Mouse (Mus musculus) right cerebral cortex, postnatal 10 days (tissue): ENCODE data around the gene Mynn.
"Not testable (repeated sequence)": the region's sequence is repeated elsewhere in the genome, so short reads cannot be mapped to it uniquely, and the experiment has no call there.

Source experiments
- DNase-seq, 2 experiments: peaks; one replicate each; pipeline ENCODE4 v3.0.0; 2021; ENCODE audit warnings: low spot score in 2 of 2

Mynn gene

DNA sequence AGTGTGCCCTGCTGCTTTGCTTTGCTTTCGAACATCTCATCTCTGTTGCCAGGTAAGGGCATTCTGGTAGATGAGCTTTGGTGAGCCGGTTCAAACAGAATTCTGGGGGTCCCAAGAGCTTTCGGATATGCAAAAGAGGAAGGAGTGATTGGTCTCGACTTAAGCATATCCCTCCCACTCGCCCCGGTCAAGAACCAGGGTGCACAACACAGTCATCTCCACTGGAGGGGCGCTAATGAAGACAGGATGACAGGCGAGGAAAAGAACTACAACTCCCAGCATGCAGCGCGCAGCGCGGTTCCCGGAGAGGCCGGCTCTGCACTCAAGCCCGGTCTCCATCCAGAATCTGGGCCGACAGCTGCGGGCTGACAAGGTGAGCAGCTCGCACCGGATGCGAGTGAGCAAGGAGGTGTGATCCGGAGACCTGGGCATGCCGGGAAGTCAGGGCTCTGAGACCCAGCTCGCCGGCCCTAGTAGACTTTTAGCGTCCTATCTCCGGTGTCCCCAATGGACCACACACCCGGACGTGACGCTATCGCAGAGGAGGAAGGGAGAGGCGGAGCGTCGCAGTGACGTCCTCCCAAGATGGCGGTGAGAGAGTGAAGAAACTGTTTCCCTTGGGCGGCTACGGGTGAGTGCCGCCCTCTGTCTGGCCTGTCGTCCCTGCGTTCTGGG is at the start of gene Mynn:
Gene Mynn, plus strand, starts transcription at position 1 of the 675 bp plus-strand sequence.
- peak; percentile 97 for DNase-seq

DNA sequence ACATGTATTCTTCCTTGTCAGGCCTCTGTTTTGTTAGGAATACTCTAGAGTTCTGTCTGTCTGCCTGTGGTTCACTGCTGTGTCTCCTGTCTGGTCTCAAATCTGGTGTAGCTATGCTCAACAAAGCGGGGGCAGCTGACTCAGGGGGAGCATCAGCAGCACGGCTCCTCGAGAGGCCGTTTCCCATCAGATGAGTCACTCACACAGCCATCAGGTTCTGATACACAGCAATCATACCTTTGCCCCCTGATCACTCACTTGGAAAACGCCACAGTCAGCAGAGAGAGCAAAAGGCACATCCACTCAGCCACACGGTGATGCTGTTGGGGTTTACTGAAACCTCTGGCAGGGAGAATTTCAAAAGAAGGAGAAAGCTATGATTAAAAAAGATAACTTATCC is 48.1 kb upstream of the Mynn start:
- no peak for DNase-seq

DNA sequence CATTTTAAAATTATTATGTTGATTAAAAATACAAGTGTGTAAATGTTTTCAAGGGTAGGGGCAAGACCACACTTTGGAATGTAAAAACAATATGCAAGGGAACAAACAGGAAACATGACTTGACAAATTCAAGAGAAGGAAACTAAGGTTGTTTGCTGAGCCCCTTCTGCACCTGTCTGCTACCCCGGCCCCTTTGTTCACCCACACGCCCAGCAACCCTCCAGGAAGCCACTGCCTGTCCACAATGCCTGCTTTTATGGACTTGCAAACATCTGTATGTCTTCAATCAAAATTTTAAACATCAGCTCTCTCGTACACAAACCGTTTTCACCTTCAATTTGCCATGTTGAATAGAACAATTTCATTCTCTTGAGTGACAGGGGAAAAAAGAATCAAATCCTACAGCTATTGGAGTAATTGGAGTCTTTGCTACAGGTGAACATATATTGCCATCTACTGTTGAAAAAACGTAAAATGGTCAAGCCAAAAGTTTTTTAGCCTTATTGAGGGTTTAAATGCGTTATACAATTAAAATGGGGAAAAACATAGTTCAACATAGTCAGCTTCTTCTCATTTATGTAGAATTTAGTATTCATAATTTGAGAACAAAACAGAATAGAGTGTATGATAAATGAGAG is 41.1 kb upstream of the Mynn start:
- no peak for DNase-seq

DNA sequence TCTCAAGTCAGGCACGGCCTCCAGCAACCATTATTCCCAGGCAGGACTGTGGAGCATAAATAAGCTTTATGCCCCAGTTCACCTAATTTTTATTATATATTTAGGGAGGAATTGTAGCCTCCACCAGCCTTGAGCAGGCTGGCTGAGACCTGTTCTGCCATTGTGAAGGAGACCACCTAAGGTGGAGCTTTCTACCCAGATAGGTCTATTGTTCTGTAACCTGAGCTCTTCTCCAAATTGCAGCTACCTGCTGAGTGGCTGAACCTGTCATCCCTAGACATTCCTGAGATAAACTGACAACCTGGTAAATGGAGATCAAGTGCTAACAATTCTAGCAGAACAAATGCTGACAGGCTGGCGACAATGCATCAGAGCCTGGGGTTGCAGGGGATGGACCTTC is 35.5 kb upstream of the Mynn start:
- DNase-seq: not testable (repeated sequence)

DNA sequence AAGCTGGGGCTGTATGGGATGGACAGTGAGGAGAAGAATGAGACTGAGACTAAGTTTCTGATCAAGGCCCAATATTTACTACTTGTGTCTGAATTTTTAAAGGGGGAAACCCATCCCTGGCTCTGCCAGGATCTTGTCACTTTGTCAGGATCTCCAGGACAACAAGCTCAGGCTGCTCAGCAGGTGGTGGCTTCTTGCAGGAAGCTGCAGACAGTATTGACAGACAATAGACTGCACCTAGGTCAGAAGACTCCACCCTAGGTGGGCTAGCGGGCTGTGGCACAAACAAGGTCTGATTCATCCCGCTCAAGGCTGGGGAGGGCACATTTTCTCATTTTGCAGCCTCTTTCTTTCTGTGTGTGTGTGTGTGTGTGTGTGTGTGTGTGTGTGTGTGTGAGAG is 28.3 kb upstream of the Mynn start:
- DNase-seq: no peak

DNA sequence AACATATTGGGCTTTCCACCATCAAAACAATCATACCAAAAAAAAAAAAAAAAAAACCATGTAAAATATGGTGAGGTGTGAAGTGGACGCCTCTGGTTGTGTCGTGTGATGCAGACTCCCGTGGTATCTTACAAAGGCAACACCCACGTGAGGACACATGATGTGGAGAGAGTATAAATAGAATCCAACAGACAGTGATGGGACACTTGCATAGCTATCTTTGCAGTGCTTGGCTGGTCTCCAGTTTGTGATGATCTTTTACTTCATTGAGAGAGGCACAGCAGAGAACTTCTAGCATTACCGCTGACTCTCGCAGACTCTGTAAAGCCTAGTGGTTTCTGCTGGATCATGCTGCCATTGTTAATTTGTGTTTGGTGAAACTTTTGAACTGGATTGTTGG is 13.0 kb upstream of the Mynn start:
- no peak for DNase-seq

DNA sequence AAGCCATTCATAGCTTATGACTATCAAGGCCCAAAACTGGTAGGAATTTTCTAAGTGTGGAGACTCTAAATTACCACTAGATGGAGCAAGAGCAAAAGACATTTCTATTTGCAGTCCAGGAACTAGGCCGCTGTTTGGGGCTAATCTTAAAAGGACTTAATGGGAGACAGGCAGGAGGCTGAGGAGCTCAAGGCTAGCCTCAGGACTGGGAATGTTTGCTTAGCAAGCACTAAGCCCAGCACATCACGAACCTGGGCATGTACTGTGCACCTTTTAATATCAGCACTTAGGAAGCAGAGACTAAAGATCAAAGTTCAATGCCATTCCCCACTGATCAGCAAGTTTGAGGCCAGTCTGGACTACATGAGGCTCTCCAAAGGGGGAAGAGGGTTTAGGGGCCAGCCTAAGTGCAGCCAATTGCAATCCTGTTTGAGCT is 9.4 kb upstream of the Mynn start:
- peak in 1 of 2 experiments; percentile 37 for DNase-seq

DNA sequence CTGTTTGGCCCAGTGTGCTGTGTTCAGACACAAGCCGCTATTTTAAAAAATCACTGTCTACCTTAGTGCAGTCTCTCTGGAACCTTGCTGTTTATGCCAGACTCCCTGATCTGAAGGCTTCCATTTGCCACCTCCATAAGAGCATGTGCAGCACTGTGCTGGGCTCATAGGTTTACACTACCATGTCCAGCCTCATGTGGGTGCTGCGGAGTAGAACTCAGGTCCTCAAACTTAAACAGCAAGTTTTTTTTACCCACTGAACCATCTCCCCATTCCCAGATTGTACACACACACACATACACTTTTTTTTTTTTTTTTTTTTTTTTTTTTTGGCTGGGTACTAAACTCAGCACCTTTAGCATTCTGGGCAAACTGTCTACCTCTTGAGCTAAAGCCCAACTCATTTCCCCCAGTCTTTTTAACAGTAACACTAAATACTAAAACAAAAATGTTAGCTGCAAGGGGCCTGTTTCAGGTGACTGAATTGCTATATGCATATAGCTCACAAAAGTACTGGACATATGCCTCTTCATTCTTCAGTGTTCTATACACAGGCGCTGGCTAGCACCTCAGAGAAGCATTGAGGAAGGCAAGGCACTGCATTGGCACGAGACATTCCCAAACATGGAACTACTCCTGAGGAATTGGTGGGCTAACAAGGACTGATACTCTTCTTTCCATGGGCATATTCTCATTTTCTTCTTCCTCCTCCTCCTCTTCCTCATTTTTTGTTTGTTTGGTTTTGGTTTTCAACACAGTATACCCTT is 8.0 kb upstream of the Mynn start:
- no peak for DNase-seq

DNA sequence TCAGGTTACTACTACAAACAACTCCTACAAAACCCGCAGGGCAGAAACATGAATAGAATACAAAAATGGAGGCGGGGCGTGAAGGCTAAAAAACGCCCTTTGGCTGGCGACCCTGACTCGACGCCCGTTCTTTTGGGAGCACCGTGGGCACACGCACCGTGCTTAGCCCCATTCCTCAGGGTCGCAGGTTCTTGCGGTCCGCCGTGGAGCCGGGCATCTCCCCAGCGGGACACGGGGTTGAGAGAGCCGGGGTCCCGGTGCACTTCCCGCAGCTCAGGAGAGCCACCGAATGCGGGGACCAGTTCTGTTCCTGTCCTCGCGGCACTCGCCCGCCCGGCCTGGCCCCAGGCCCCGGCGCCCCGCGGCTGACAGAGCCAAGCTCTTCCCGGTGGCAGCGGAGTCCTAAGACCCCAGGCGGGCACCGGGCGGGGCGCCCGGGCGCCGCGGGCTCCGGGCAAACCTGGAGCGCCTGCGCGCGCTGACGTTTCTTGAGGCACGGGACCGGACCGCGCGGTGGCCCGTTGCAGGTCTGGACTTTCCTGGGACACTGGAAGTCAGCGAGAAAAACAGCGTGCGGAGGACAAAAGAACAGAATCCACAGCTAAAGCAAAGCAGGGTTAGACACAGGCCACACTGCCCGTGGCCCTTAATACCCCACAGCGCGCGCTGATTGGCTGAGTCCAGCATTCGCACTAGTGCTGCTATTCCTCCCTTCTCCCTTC is 6.6 kb upstream of the Mynn start:
- DNase-seq: peak in 1 of 2 experiments; percentile 50

DNA sequence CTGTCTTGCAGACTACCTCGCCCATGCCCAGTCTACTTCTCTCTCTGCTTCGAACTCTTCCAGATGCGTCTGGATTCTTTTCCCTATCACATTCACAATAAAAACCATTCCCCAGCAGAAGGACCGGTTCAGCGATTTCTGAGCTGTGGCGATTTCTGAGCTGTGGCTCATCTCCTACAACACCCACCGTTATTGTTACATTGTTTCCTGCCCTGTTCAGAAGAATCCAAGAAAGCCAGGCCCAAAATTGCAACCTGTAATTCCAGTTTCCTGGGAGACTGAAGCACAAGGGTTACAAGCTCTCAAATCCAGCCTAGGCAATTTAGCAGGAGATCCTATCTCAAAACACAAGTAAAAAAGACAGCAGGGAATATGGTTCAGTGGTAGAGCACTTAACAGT is 4.6 kb upstream of the Mynn start:
- no peak for DNase-seq

DNA sequence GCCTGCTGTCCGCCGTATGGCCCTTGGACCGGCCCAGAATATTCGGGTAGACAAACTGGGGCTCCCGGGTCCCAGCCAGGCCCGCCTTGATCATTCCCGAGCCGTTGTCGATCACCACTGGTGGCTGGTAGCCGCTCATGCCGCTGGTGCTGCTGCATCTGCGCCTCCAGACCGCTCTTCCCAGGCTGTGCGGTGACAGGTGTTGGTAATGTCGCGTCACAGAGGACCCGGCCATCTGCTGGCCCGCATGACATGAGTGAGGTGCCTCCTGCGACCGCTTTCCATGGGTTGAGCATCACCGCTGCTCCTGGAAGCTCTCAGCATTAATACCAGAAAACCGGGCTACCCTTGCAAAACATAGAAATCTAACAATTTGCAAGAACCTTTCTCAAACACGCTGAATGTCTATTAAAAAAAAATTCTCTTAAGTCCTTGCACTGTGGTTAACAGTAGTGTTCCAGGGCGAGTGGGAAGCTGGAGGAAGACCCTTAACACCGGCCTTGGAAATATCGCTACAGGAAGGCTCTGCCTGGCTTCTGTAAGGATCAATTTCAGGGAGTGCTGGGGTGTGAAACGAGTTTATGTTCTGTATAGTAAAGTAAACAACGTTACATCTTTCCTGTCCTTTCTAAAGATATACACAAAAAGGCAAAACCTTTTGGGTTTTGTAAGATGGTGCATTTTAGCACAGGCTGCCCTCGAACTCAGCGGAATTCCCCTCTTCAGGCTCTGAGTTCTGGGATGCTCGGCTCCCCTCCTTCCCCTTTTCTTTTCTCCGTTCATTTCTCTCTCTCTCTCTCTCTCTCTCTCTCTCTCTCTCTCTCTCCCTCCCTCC is 1.9 kb upstream of the Mynn start, which contains the start of gene Actrt3:
Gene Actrt3, minus strand, starts transcription at position 229 of the 835 bp plus-strand sequence.
- peak; percentile 57 to 70 for DNase-seq

DNA sequence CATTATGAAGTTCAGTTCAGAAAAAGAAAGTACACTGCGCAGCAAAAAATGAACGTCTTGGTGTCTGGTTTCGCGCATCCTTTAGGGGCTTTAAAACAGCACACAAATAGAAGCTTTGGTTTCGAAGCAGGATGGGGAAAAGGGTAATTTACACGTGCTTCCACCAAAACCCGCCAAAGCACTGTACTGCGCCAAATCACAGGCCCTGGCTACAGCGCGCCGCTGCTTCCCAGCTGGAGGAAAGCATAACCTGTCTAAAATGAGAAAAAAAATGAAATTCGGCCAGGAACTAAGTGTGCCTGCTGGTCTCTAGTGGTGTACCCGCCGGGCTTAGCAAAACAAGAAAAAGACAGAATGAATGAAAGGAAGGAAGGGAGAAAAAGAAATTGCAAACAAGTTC is 1.1 kb upstream of the Mynn start:
- DNase-seq: peak; percentile 57 to 59

DNA sequence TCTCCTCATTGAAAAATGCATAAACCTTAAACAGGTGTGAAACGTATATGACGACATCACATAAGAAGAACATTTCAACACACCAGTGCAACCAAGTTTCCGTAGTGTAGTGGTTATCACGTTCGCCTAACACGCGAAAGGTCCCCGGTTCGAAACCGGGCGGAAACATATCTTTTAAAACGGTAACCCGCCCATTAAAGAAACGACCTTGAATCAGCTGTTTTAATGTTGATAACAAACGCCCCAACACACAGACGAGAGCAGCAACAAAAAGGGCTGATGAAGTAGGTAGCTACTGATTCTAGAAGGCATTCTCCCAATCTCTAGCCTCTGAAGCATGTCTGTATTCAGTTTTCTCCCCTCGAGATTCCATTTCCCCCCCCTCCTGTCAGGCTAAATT is 690 bp upstream of the Mynn start:
- DNase-seq: peak; percentile 88 to 89

DNA sequence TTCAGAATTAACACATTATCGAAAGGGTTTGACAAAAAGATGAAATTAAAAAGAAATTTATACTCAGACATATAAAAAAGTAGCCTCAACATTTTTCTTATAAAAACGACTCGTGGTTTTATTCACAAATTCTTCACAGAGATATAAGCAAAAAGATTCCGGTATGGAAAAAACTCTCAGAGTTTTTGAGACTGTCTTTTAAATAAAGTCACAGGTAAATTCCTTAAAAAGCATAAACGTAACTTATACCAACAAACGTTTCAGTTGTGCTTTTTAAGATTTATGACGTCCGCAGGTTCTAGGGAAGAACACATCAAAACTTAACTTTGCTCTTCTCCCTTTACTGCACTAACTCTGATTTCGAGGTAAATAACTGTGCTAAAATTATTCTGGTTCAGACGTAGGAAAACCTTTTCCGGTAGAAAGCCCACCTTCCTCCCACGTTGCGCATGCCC is 228 bp upstream of the Mynn start:
- DNase-seq: no peak

DNA sequence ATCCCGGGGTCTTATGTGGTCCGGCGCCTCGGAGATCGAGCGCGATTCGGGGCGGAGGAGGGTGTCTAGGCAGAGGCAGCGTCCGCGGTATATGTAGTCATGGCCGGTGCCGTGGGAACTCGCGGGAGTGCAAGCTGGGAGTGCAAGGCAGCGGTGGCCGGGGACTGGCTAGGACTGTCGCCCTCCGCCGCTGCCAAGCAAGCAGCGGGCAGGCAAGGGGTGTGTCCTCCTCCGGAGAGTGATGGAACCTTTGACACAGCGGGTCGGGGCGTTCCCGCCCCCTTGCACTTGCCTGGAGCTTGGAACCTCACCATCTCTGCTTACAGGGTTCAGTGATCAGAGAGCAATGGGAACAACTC is 854 bp downstream of the Mynn start:
- peak in 1 of 2 experiments; percentile 75 for DNase-seq

DNA sequence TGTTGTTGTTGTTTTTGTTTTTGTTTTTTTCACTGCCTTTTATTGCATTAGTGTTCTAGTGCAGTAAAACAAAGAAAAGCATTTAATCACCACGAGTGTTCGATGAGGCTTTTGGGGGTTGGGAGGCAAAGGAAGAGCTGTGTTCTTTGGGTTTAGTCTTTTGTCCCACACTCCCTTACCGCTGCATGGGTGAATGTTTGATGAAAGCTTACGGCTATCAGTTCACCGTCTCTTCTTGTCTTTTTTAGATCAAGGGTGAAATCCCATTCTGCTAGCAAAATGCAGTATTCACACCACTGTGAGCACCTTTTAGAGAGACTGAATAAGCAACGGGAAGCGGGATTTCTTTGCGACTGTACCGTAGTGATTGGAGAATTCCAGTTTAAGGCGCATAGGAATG is 1.4 kb downstream of the Mynn start:
- no peak for DNase-seq

DNA sequence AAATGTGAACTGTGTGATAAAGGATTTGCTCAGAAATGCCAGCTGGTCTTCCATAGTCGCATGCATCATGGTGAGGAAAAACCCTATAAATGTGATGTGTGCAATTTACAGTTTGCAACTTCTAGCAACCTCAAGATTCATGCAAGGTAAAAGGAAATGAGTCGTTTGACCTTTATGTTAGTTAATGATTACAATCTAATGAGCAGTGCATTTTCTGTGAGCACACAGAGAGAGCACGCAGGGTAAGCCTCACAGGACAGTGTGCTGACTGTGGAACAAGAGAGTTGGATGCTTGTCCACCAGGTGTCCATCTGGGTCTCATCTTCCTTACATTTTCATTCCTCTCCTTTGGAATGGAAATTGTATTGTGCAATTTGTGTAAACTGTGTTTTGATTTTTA is 7.1 kb downstream of the Mynn start:
- no peak for DNase-seq

DNA sequence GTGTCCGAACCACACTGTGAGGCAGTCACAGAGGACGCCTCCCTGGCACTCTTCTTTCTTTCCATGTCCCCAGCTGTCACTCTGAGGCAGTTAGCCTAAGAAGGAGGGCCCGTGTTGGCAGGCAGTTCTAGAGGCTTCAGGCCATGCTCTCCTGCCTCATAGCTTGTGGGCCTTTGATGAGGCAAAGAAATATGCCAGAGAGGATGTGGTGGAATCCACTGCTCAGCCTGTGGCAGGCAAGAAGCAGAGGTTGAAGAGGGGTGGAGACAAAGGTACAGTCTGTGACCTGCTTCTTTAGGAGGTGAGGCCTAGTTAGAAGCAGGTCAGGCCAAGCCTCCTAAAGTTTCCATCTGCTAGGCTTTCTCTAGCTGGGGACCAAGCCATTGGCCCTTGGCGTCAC is 9.1 kb downstream of the Mynn start:
- no peak for DNase-seq

DNA sequence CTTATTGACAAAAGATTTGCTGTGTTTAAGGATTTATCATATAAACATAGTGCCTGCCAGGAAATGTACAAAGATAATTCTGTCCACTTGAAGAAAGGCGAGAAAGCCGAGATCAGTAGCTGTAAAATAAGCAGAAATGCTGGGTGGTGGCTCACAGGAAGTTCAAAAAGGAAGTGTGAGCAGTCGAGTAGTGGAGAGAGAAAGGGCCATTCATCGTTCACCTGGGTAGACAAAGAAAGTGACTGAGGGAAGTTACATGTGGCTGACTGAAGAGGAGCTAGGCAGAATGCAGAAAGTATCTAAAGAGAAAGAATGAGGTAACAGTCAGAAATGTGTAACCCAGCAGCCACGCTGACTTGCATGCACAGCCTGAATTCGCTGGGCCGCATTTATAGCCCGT is 18.3 kb downstream of the Mynn start:
- DNase-seq: no peak

DNA sequence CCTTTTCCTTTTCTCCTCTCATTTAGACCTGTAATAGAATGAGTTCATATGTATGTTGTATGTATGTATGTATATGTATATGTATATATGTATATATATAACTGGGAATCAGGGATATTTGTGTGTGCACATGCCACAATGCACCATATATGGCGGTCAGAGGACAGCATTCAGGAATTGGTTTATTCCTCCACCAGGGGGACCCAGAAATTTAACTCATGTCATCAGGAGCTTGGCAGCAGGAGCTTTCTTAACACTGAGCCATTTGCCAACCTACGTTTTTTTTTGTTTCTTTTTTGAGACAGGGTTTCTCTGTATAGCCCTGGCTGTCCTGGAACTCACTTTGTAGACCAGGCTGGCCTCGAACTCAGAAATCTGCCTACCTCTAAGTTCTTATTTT is 31.8 kb downstream of the Mynn start:
- no peak for DNase-seq

DNA sequence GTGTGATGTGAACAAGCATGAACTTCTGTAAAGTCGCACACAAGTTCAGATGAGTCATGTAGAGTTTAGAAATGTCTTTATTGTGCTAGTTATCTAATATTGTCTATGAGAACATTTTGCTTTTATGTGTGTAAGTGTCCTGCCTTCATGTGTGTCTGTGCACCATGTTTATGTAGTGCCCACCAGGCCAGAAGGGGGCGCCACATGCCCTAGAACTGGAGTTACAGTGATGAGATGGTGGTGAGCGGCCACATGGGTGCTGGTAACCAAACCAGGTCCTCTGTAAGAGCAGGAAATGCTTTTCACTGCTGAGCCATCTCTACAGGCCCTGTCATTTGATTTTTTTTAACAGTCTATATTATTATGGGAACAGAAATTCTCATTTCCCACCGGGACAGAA is 33.8 kb downstream of the Mynn start:
- no peak for DNase-seq
